In genomic region chr4:138708636-138709035, GRCm38 (mm10) we compare ENCODE assay signal across 10 mouse cellular contexts. TPM values are rescaled to one million over a fixed set of nuclear protein-coding genes. Genes with fewer than 3 reads are reported as not detected.
DNase-seq lines count a peak whose midpoint lies in the region; ATAC-seq and TF ChIP-seq lines count a peak whose summit lies in the region.
"Had no signal": no experiment of that assay in that cellular context is flagged by ENCODE, and none has a peak within 500 bp of the region (broad histone marks: within the 10 kb centered on the region; RNA-seq: fewer than 3 reads in every experiment).

No protein-coding gene starts in this region.

- H3K36me3 ChIP-seq in midbrain, embryonic 11.5 days (ENCODE audit: control insufficient read depth, insufficient read depth, low read length): no peaks in the 10 kb centered on the region
- H3K36me3 ChIP-seq in midbrain, embryonic 15.5 days (replicated peaks): no peaks in the 10 kb centered on the region
- H3K36me3 ChIP-seq in intestine, embryonic 16.5 days (ENCODE audit: control insufficient read depth, insufficient read depth, low read length): no peaks in the 10 kb centered on the region
- H3K36me3 ChIP-seq in lung, postnatal 0 days (ENCODE audit: insufficient read depth, low read length): no peaks in the 10 kb centered on the region
- H3K36me3 ChIP-seq: embryonic facial prominence, embryonic 15.5 days; liver, embryonic 15.5 days had no signal

- 14% methylated on average over 7 of the region's 7 CpGs for WGBS in midbrain, embryonic 11.5 days
- 14% methylated on average over 7 of the region's 7 CpGs for WGBS in midbrain, embryonic 15.5 days
- WGBS in intestine, embryonic 16.5 days: 7% methylated on average over 7 of the region's 7 CpGs
- 8% methylated on average over 7 of the region's 7 CpGs for WGBS in lung, postnatal 0 days

- no peaks in the 10 kb centered on the region for H3K9me3 ChIP-seq in midbrain, embryonic 11.5 days (ENCODE audit: control insufficient read depth, low read length)
- H3K9me3 ChIP-seq in midbrain, embryonic 15.5 days: no peaks in the 10 kb centered on the region
- H3K9me3 ChIP-seq in intestine, embryonic 16.5 days (ENCODE audit: control insufficient read depth, low read length): no peaks in the 10 kb centered on the region
- H3K9me3 ChIP-seq in lung, postnatal 0 days (ENCODE audit: low read length): no peaks in the 10 kb centered on the region
- H3K9me3 ChIP-seq: embryonic facial prominence, embryonic 15.5 days; liver, embryonic 15.5 days had no signal

- H3K4me3 ChIP-seq in midbrain, embryonic 11.5 days (ENCODE audit: low read depth, low read length): no peak overlapping the region
- no peak overlapping the region for H3K4me3 ChIP-seq in midbrain, embryonic 15.5 days
- no peak overlapping the region for H3K4me3 ChIP-seq in cortical plate, adult 2 months (ENCODE audit: insufficient read depth, low read length)
- H3K4me3 ChIP-seq in intestine, embryonic 16.5 days (ENCODE audit: low read length): no peak overlapping the region
- no peak overlapping the region for H3K4me3 ChIP-seq in lung, postnatal 0 days (ENCODE audit: low read depth, low read length)
- H3K4me3 ChIP-seq: embryonic facial prominence, embryonic 15.5 days; liver, embryonic 15.5 days had no signal

- no peaks in the 10 kb centered on the region for H3K27me3 ChIP-seq in midbrain, embryonic 11.5 days (ENCODE audit: control insufficient read depth, insufficient read depth, low read length)
- H3K27me3 ChIP-seq in midbrain, embryonic 15.5 days (replicated peaks): no peaks in the 10 kb centered on the region
- no peaks in the 10 kb centered on the region for H3K27me3 ChIP-seq in intestine, embryonic 16.5 days (replicated peaks; ENCODE audit: control insufficient read depth, insufficient read depth, low read length)
- H3K27me3 ChIP-seq in lung, postnatal 0 days (replicated peaks; ENCODE audit: insufficient read depth, low read length): no peaks in the 10 kb centered on the region
- H3K27me3 ChIP-seq: embryonic facial prominence, embryonic 15.5 days; liver, embryonic 15.5 days had no signal

- peak; percentile 94 for DNase-seq in midbrain, embryonic 11.5 days (ENCODE audit: low spot score, missing footprints)
- DNase-seq in ZHBTc4 (ENCODE audit: low read depth, low spot score): peak; percentile 93
- DNase-seq in lung, postnatal 0 days (ENCODE audit: low spot score): peak; percentile 76
- DNase-seq in thymus, postnatal 0 days (ENCODE audit: low spot score): peak; percentile 10
- no peak for DNase-seq in frontal cortex, postnatal 10 days (ENCODE audit: low spot score in 2 of 2)

- H3K9ac ChIP-seq in midbrain, embryonic 11.5 days (ENCODE audit: low read length): no peak overlapping the region
- no peak overlapping the region for H3K9ac ChIP-seq in midbrain, embryonic 15.5 days
- H3K9ac ChIP-seq in intestine, embryonic 16.5 days (ENCODE audit: low read depth, low read length): no peak overlapping the region
- no peak overlapping the region for H3K9ac ChIP-seq in lung, postnatal 0 days (replicated peaks; ENCODE audit: low read depth)
- H3K9ac ChIP-seq: embryonic facial prominence, embryonic 15.5 days; liver, embryonic 15.5 days had no signal

- ATAC-seq in midbrain, embryonic 11.5 days (ENCODE audit: low FRiP score): no peak
- ATAC-seq in midbrain, embryonic 15.5 days (replicated peaks): no peak
- 0 out of 2 replicates have a peak, but pooled peaks have one; percentile 56 for ATAC-seq in intestine, embryonic 16.5 days
- ATAC-seq in lung, postnatal 0 days: peak; percentile 54

- H3K4me1 ChIP-seq in midbrain, embryonic 11.5 days (ENCODE audit: control insufficient read depth, insufficient read depth, low read length): no peaks in the 10 kb centered on the region
- peaks cover 8% of the 10 kb centered on the region; the same call in 1 of the 2 replicates for H3K4me1 ChIP-seq in midbrain, embryonic 15.5 days
- H3K4me1 ChIP-seq in cortical plate, adult 2 months (ENCODE audit: control insufficient read depth, insufficient read depth, low read length): peaks cover 2% of the 10 kb centered on the region; the same call in 1 of the 2 replicates
- no peaks in the 10 kb centered on the region for H3K4me1 ChIP-seq in intestine, embryonic 16.5 days (ENCODE audit: control insufficient read depth, insufficient read depth, low read length)
- no peaks in the 10 kb centered on the region for H3K4me1 ChIP-seq in lung, postnatal 0 days (ENCODE audit: insufficient read depth, low read depth, low read length)
- H3K4me1 ChIP-seq: embryonic facial prominence, embryonic 15.5 days; liver, embryonic 15.5 days had no signal

- TF ChIP-seq POLR2A in cortical plate, adult 2 months (IDR thresholded peaks at IDR 0.05; ENCODE audit: extremely low read depth, insufficient read depth, low read length): no peak

- H3K27ac ChIP-seq in midbrain, embryonic 11.5 days (ENCODE audit: low read depth, low read length): no peak overlapping the region
- H3K27ac ChIP-seq in midbrain, embryonic 15.5 days: no peak overlapping the region
- H3K27ac ChIP-seq in cortical plate, adult 2 months (ENCODE audit: insufficient read depth, low read length): no peak overlapping the region
- H3K27ac ChIP-seq in intestine, embryonic 16.5 days (ENCODE audit: low read length): no peak overlapping the region
- no peak overlapping the region for H3K27ac ChIP-seq in lung, postnatal 0 days (ENCODE audit: low read length)
- H3K27ac ChIP-seq: embryonic facial prominence, embryonic 15.5 days; liver, embryonic 15.5 days had no signal

- TF ChIP-seq EP300 in lung, postnatal 0 days (IDR thresholded peaks at IDR 0.05): no peak

- no peak overlapping the region for H3K4me2 ChIP-seq in midbrain, embryonic 11.5 days
- no peak overlapping the region for H3K4me2 ChIP-seq in midbrain, embryonic 15.5 days
- no peak overlapping the region for H3K4me2 ChIP-seq in intestine, embryonic 16.5 days (ENCODE audit: low read depth, low read length)
- H3K4me2 ChIP-seq in lung, postnatal 0 days (replicated peaks; ENCODE audit: low read depth, low read length): no peak overlapping the region
- H3K4me2 ChIP-seq: embryonic facial prominence, embryonic 15.5 days; liver, embryonic 15.5 days had no signal

- TF ChIP-seq CTCF in cortical plate, adult 2 months (IDR thresholded peaks at IDR 0.05; ENCODE audit: extremely low read depth, insufficient read depth, low read length): peak; percentile 65
- peak; percentile 82 for TF ChIP-seq CTCF in lung, postnatal 0 days (IDR thresholded peaks at IDR 0.05)

RNA-seq across cellular contexts. Expression of gene Pla2g2c, which starts 16.0 kb away (rescaled TPM):
- 0.81 and 0.96 TPM in 2 replicates for polyA plus RNA-seq in midbrain, embryonic 11.5 days (2014; fragmentation: Nextera tagmentation; extraction: Ambion mirVana)
- polyA plus RNA-seq in midbrain, embryonic 15.5 days (2015; fragmentation: Nextera tagmentation; extraction: Ambion mirVana): 0.74 and 1.1 TPM in 2 replicates
- 0.29 and 0.32 TPM in 2 replicates for polyA plus RNA-seq in cortical plate, adult 2 months (2012; rRNA removed)
- polyA plus RNA-seq in intestine, embryonic 16.5 days (2015; fragmentation: Nextera tagmentation; extraction: Ambion mirVana): 0.13 and 0.16 TPM in 2 replicates
- polyA plus RNA-seq in lung, postnatal 0 days (2015; fragmentation: Nextera tagmentation; extraction: Ambion mirVana): 0.43 and 0.53 TPM in 2 replicates
- 0.15 and 0.25 TPM in 2 replicates for polyA plus RNA-seq in thymus, postnatal 0 days (2015; fragmentation: Nextera tagmentation; extraction: Ambion mirVana)
- polyA plus RNA-seq: liver, embryonic 15.5 days had no signal

RNA-seq across cellular contexts. Expression of gene Ubxn10, which starts 28.3 kb away (rescaled TPM):
- polyA plus RNA-seq in midbrain, embryonic 11.5 days (2014; fragmentation: Nextera tagmentation; extraction: Ambion mirVana): 1.5 TPM in 2 replicates
- polyA plus RNA-seq in midbrain, embryonic 15.5 days (2015; fragmentation: Nextera tagmentation; extraction: Ambion mirVana): 4.3 and 4.7 TPM in 2 replicates
- polyA plus RNA-seq in cortical plate, adult 2 months (2012; rRNA removed): 1.2 and 1.3 TPM in 2 replicates
- 1.3 and 1.5 TPM in 2 replicates for polyA plus RNA-seq in intestine, embryonic 16.5 days (2015; fragmentation: Nextera tagmentation; extraction: Ambion mirVana)
- 10.1 and 11.7 TPM in 2 replicates for polyA plus RNA-seq in lung, postnatal 0 days (2015; fragmentation: Nextera tagmentation; extraction: Ambion mirVana)
- polyA plus RNA-seq in thymus, postnatal 0 days (2015; fragmentation: Nextera tagmentation; extraction: Ambion mirVana): 0.41 and 0.46 TPM in 2 replicates

RNA-seq across cellular contexts. Expression of gene Pla2g2f, which starts 48.8 kb away (rescaled TPM):
- 0.08 and 0.12 TPM in 2 replicates for polyA plus RNA-seq in midbrain, embryonic 11.5 days (2014; fragmentation: Nextera tagmentation; extraction: Ambion mirVana)
- 0.06 and 0.13 TPM in 2 replicates for polyA plus RNA-seq in midbrain, embryonic 15.5 days (2015; fragmentation: Nextera tagmentation; extraction: Ambion mirVana)
- 0.06 and 0.76 TPM in 2 replicates for polyA plus RNA-seq in cortical plate, adult 2 months (2012; rRNA removed)
- 2.3 and 2.7 TPM in 2 replicates for polyA plus RNA-seq in intestine, embryonic 16.5 days (2015; fragmentation: Nextera tagmentation; extraction: Ambion mirVana)
- not detected in 2 replicates for polyA plus RNA-seq in lung, postnatal 0 days (2015; fragmentation: Nextera tagmentation; extraction: Ambion mirVana)
- polyA plus RNA-seq in thymus, postnatal 0 days (2015; fragmentation: Nextera tagmentation; extraction: Ambion mirVana): 0.15 and 0.25 TPM in 2 replicates
- polyA plus RNA-seq: liver, embryonic 15.5 days had no signal

Comparison
In these comparisons a context has a peak if more than half of its experiments do, and no peak if none do; other contexts are left out.
1. ATAC-seq: peak in intestine, embryonic 16.5 days (single experiment) and lung, postnatal 0 days (single experiment); none in midbrain, embryonic 11.5 days (single experiment) and midbrain, embryonic 15.5 days (single experiment).
2. DNase-seq: peak in midbrain, embryonic 11.5 days (single experiment), ZHBTc4 (single experiment), lung, postnatal 0 days (single experiment) and thymus, postnatal 0 days (single experiment); none in frontal cortex, postnatal 10 days (0 of 2).